Mouse (Mus musculus) inflammation-experienced regulatory T-cells, adult 6 months (primary cell): ENCODE measurements around the gene Rapsn. TPM values are rescaled to one million over a fixed set of nuclear protein-coding genes. Genes with fewer than 3 reads are reported as not detected.
A peak's percentile ranks its signal among the peaks of the same experiment; 100 is the strongest.
"Not testable (repeated sequence)": the region's sequence is repeated elsewhere in the genome, so short reads cannot be mapped to it uniquely, and the experiment has no call there.

Source experiments
- ATAC-seq: one replicate; pipeline ENCODE4 v1.8.0; 2017
- polyA plus RNA-seq, 3 experiments: library from polyadenylated mRNA; unstranded; fragments of 100-300 nt; shearing (Covaris generic); gene quantifications; one replicate each; pipeline ENCODE4 v1.2.1; 2017

Rapsn gene
- 1 to 10 TPM; 2.0 to 4.7 (median 4.6) TPM for polyA plus RNA-seq

DNA sequence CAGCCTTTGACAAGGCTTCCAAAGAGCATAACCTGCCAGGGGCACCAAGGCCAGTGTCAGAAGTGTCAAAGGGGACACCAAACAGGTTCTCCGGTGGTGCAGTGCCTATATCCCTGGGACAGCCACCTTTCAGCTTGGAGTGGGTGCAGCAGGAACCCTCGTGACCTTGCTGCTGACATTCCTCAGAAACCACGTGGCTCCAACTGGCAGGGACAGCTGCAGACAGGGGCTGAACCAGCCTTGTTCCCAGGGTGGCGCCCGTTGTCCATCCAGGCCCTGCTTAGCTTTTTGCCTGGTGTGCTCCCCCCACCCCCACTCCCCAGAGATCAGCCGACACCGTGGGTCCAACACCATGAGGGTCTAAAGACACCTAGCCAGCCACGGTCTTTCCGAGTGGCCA lies at the start of gene Rapsn:
Rapsn (plus strand) TSS at position 236 of the 400 bp plus-strand sequence.
- ATAC-seq: no peak

DNA sequence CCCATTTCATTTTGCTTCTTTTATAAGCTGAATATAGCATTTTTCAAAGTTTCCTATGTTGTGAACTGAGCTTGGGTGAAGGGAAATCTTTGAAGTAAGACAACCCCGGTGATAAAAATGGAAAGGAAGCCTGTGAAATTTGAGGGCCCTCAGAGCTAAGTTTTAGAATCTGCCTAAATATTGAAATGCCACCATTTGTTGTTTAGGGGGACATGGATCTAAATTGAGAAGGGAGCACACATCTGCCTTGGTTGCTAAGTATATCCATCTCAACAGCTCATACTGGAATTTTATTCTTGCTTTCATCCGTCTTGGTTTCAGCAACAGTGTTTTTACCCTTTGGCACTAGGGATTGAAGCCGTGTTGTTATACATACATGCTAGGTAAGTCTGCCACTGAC lies 49.4 kb upstream of the Rapsn start:
- no peak for ATAC-seq

DNA sequence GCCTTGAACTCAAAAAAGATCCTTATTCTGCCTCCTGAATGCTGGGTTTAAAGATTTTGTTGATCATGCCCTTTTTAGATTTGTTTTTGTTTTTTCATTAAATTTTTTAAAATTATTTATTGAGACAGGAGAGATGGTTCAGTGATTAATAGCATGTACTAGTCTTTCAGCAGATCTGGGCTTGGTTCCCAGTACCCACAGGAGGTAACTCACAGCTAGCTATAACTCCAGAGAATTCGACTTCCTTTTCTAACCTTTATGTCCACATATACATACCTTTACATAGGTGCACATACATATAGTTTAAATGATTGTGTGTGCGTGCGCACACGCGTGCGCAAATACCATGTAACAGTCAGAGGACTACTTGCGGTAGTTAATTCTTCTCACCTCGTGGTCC lies 26.9 kb upstream of the Rapsn start:
- no peak for ATAC-seq

DNA sequence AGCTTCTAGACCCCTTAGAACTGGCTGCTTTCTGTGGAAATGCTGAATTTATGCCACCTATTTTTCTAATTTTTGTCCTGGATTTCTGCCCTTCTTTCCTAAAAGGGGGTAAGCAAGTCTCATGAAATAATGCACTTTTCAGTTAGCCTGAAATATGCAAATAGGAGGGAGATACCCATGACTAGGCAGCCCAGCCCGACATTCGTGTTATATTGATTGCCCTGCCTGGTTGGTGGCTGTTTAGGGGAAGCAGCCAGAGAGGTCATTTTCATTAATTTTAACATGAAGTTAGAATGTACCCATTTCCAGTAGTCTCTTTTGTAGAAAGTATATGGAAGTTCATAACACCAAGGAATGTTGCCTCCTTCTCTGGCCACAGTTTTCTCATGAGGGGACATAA lies 21.5 kb upstream of the Rapsn start:
- no peak for ATAC-seq

GRCm38 (mm10) chr2:91015386-91015785 lies 20.0 kb upstream of the Rapsn start:
- no peak for ATAC-seq

GRCm38 (mm10) chr2:91018061-91018788 lies 17.2 kb upstream of the Rapsn start:
- no peak for ATAC-seq

DNA sequence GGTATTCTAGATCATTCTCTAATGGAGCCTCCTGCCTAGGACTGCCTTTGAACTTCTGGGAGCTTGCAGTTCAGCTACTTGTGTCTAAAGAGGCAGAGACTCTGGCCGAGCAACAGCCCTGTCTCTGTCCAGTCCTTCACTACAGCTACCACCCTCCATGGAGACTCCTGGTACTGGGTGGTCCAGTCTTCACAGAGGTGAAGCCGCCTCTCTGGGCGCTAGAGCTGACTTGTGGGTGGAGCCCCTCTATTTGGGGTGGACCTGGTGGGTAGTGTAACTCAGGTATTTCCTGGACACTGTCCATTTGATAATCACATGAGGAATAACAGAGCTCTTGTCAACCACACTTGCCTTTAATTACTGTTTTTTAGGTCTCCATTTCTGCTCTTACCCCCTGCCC lies 15.5 kb upstream of the Rapsn start:
- ATAC-seq: no peak

- not testable (repeated sequence) for ATAC-seq
Observed at GRCm38 (mm10) chr2:91022266-91022665, 13.2 kb upstream of the Rapsn start.

- ATAC-seq: no peak
Observed at GRCm38 (mm10) chr2:91023131-91023530, 12.3 kb upstream of the Rapsn start.

GRCm38 (mm10) chr2:91023956-91024355 lies 11.5 kb upstream of the Rapsn start:
- no peak for ATAC-seq

DNA sequence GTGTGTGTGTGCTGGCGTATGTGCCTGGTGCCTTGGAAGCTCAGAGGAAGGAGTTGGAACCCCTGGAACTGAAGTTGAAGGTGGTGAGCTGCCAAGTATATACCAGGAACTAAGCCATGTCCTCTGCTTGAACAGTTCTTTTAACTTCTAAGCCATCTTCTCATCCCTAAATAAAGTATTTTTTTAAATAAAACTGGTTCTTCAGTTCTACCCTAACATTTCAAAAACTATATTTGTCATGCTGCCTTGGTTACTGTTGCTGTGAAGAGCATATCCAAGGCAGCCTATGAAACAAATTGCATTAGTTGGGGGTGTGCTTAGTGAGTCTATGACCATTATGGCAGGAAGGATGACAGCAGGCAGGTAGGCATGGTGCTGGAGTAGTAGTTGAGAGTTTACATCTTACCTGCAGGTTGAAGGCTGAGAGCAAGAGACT lies 10.3 kb upstream of the Rapsn start:
- no peak for ATAC-seq

GRCm38 (mm10) chr2:91026491-91026890 lies 8.9 kb upstream of the Rapsn start:
- ATAC-seq: no peak

DNA sequence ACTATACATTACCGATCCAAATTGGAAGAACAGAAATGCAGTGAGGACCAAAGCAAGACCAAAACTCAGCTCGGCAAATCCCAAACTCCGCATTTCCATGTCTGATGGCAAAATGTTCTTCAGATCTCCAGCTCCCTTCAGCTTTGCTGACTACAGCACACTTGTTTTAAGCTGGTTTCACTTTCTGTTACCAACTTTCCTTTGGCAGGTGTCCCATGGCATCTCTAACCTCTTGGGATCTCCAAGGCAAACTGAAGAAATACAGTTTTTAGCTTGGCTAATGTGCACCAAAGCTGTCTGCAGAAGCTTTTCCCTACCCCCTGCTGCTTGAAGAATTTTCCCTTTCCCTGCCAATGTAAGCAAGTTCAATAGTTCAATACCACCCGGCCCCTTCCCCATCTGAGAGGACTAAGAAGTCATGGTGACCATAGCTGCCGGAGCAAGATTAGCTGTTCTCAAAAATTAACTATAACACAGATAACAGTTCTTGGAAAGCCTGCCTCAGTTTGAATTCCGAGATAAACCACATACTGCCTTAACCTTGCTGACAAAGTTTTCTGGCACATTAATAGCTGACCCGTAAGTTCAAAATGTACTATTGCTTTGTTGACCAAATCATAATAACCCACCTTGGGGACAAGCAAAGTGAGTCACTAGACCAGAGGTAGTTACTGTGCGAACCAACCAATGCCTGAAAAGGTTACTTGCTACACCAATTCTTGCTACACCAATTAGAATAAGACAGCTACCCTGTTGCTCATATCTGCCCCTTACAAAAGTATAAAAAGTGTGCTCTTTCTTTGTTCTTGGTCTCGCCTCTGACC lies 7.8 kb upstream of the Rapsn start:
- no peak for ATAC-seq

DNA sequence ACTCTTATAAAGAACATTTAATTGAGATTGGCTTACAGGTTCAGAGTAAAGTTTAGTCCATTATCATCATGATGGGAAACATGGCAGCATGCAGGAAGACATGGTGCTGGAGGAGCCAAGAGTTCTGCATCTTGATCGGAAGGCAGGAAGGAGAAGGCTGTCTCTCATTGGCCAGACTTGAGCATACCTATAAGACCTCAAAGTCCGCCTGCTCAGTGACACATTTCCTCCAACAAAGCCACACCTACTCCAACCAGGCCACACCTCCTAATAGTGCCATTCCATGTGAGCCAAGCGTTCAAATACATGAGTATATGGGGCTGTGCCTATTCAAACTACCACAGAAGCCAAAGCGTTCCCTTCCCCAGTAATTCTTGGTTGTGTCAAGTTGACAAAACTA lies 4.2 kb upstream of the Rapsn start:
- ATAC-seq: no peak

DNA sequence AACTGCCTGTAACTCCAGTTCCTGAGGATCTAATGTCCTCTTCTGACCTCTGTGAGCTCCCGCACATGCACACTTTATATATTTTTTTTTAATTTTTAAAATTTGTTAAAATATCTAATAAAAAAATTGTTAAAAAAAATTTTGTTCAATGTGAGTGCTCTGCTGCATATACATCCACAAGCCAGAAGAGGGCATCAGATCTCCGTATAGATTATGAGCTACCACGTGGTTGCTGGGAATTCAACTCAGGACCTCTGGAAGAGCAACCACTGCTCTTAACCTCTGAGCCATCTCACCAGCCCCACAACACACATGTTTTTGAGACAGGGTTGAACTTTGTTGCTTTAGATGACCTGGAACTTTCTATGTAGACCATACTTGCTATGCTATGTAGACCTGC lies 2.4 kb upstream of the Rapsn start:
- ATAC-seq: no peak

GRCm38 (mm10) chr2:91041786-91042185 lies 6.4 kb downstream of the Rapsn start:
- ATAC-seq: no peak

GRCm38 (mm10) chr2:91042651-91043398 lies 7.4 kb downstream of the Rapsn start:
- ATAC-seq: peak; percentile 97

- ATAC-seq: no peak
Observed at GRCm38 (mm10) chr2:91044727-91045126, 9.3 kb downstream of the Rapsn start.

DNA sequence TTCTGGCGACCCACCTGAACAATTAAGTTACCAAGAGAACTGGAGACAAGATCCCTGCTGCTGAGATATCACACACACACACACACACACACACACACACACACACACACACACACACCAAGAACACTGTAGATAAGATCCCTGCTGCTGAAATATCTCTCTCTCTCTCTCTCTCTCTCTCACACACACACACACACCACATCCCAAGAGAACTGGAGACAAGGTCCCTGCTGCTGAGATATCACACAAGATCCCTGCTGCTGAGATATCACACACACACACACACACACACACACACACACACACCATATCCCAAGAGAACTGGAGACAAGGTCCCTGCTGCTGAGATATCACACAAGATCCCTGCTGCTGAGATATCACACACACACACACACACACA lies 10.4 kb downstream of the Rapsn start:
- not testable (repeated sequence) for ATAC-seq

- no peak for ATAC-seq
Observed at GRCm38 (mm10) chr2:91047359-91047758, 11.9 kb downstream of the Rapsn start.

DNA sequence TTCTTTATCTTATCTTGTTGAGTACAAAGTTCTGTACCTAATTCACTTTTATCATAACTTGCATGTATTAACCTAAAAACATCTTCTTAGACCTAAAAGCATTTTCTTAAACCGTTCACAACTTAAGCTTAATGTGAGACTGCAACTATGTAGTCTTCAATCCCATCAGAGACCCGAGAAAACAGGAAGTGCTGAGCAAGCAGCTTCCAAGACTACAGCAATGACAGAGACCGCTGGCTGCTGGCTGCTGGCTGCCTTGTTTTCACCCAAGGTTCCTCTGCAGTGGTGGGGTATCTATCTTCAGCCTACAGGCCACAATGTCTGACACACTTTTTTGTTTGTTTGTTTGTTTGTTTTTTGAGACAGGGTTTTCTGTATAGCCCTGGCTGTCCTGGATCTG lies 16.5 kb downstream of the Rapsn start:
- no peak for ATAC-seq

DNA sequence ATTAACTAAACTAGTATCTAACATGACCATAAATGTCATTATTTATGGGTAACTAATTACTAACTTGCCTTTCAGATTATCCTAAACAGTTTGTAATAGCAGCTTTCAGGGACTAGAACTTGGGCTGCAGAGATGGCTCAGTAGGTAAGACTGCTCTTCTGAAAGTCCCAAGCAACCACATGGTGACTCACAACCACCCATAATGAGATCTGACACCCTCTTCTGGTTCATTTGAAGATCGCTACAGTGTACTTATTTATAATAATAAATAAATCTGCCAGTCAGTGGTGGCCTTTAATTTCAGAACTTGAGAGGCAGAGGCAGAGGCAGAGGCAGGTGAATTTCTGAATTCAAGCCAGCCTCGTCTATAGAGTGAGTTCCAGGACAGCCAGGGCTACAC lies 17.3 kb downstream of the Rapsn start:
- peak; percentile 16 for ATAC-seq
